8 mouse cellular contexts compared by ENCODE assay signal in genomic region chr13:60427755-60428385, GRCm38 (mm10).
DNase-seq lines count a peak whose midpoint lies in the region; ATAC-seq and TF ChIP-seq lines count a peak whose summit lies in the region.

No protein-coding gene starts in this region.

- H3K27me3 ChIP-seq in intestine, embryonic 14.5 days (replicated peaks; ENCODE audit: control insufficient read depth, insufficient read depth, low read length): no peaks in the 10 kb centered on the region
- no peaks in the 10 kb centered on the region for H3K27me3 ChIP-seq in intestine, embryonic 16.5 days (replicated peaks; ENCODE audit: control insufficient read depth, insufficient read depth, low read length)
- no peaks in the 10 kb centered on the region for H3K27me3 ChIP-seq in forebrain, embryonic 15.5 days
- no peaks in the 10 kb centered on the region for H3K27me3 ChIP-seq in kidney, adult 2 months (replicated peaks; ENCODE audit: control insufficient read depth, insufficient read depth, low read length)
- H3K27me3 ChIP-seq in neural tube, embryonic 13.5 days: no peaks in the 10 kb centered on the region

- H3K4me1 ChIP-seq in intestine, embryonic 14.5 days (replicated peaks; ENCODE audit: control insufficient read depth, insufficient read depth, low read length): peaks cover 8% of the 10 kb centered on the region; the same call in 1 of the 2 replicates
- H3K4me1 ChIP-seq in intestine, embryonic 16.5 days (ENCODE audit: control insufficient read depth, insufficient read depth, low read length): peaks cover 6% of the 10 kb centered on the region; the same call in 1 of the 2 replicates
- H3K4me1 ChIP-seq in forebrain, embryonic 15.5 days: peaks cover 5% of the 10 kb centered on the region; the same call in 1 of the 2 replicates
- H3K4me1 ChIP-seq in kidney, adult 2 months (ENCODE audit: control insufficient read depth, insufficient read depth, low read length): 0 out of 2 replicates have a peak, but pooled peaks cover 3% of the 10 kb centered on the region
- peaks cover 14% of the 10 kb centered on the region for H3K4me1 ChIP-seq in neural tube, embryonic 13.5 days (replicated peaks)

- 32% methylated on average over 12 of the region's 12 CpGs for WGBS in intestine, embryonic 14.5 days
- 28% methylated on average over 12 of the region's 12 CpGs for WGBS in intestine, embryonic 16.5 days
- 26% methylated on average over 12 of the region's 12 CpGs for WGBS in forebrain, embryonic 15.5 days
- WGBS in kidney, adult 2 months: 11% methylated on average over 12 of the region's 12 CpGs
- WGBS in neural tube, embryonic 13.5 days: 19% methylated on average over 12 of the region's 12 CpGs

- no peaks in the 10 kb centered on the region for H3K36me3 ChIP-seq in intestine, embryonic 14.5 days (ENCODE audit: control insufficient read depth, insufficient read depth, low read length)
- no peaks in the 10 kb centered on the region for H3K36me3 ChIP-seq in intestine, embryonic 16.5 days (ENCODE audit: control insufficient read depth, insufficient read depth, low read length)
- H3K36me3 ChIP-seq in forebrain, embryonic 15.5 days: no peaks in the 10 kb centered on the region
- no peaks in the 10 kb centered on the region for H3K36me3 ChIP-seq in kidney, adult 2 months (ENCODE audit: control insufficient read depth, insufficient read depth, low read length)
- no peaks in the 10 kb centered on the region for H3K36me3 ChIP-seq in neural tube, embryonic 13.5 days

- H3K9me3 ChIP-seq in intestine, embryonic 14.5 days (ENCODE audit: control insufficient read depth, low read length): no peaks in the 10 kb centered on the region
- peaks cover under 1% of the 10 kb centered on the region; the same call in 1 of the 2 replicates for H3K9me3 ChIP-seq in intestine, embryonic 16.5 days (ENCODE audit: control insufficient read depth, low read length)
- no peaks in the 10 kb centered on the region for H3K9me3 ChIP-seq in forebrain, embryonic 15.5 days
- H3K9me3 ChIP-seq in neural tube, embryonic 13.5 days: peaks cover 2% of the 10 kb centered on the region; the same call in 1 of the 2 replicates

- no peak overlapping the region for H3K27ac ChIP-seq in intestine, embryonic 14.5 days (ENCODE audit: low read depth)
- no peak overlapping the region for H3K27ac ChIP-seq in intestine, embryonic 16.5 days (ENCODE audit: low read length)
- no peak overlapping the region for H3K27ac ChIP-seq in forebrain, embryonic 15.5 days (replicated peaks)
- no peak overlapping the region for H3K27ac ChIP-seq in kidney, adult 2 months (ENCODE audit: insufficient read depth, low read depth, low read length)
- H3K27ac ChIP-seq in neural tube, embryonic 13.5 days (replicated peaks): no peak overlapping the region

- no peak for ATAC-seq in intestine, embryonic 14.5 days (replicated peaks; ENCODE audit: low FRiP score, low TSS enrichment, low read depth)
- no peak for ATAC-seq in intestine, embryonic 16.5 days
- ATAC-seq in forebrain, embryonic 15.5 days (replicated peaks): no peak
- no peak for ATAC-seq in neural tube, embryonic 13.5 days (ENCODE audit: low read depth)

- no peak overlapping the region for H3K9ac ChIP-seq in intestine, embryonic 14.5 days (ENCODE audit: low read length)
- H3K9ac ChIP-seq in intestine, embryonic 16.5 days (ENCODE audit: low read depth, low read length): no peak overlapping the region
- no peak overlapping the region for H3K9ac ChIP-seq in forebrain, embryonic 15.5 days (replicated peaks)
- H3K9ac ChIP-seq in neural tube, embryonic 13.5 days: peak overlapping the region; percentile 31

- TF ChIP-seq CTCF in kidney, adult 2 months (conservative IDR thresholded peaks at IDR 0.05; ENCODE audit: insufficient read depth, insufficient read length, low read depth, low read length): no peak

- no peak for DNase-seq in intestine, embryonic 14.5 days (ENCODE audit: low spot score)
- peak; percentile 34 for DNase-seq in kidney, adult 2 months
- DNase-seq in right cerebral cortex, postnatal 25 days: no peak
- DNase-seq in left cerebral cortex, adult 9 months (ENCODE audit: low spot score in 2 of 2): no peak
- no peak for DNase-seq in frontal cortex, postnatal 25 days (ENCODE audit: low spot score in 2 of 2)

- peak overlapping the region; percentile 11; the same call in 1 of the 2 replicates for H3K4me2 ChIP-seq in intestine, embryonic 14.5 days (ENCODE audit: low read length)
- no peak overlapping the region for H3K4me2 ChIP-seq in intestine, embryonic 16.5 days (ENCODE audit: low read depth, low read length)
- H3K4me2 ChIP-seq in forebrain, embryonic 15.5 days (replicated peaks): 0 out of 2 replicates have a peak overlapping the region, but pooled peaks have one; percentile 7
- H3K4me2 ChIP-seq in neural tube, embryonic 13.5 days: peak overlapping the region; percentile 35

- no peak for TF ChIP-seq POLR2A in kidney, adult 2 months (IDR thresholded peaks at IDR 0.05; ENCODE audit: low read depth, low read length)

- H3K4me3 ChIP-seq in intestine, embryonic 14.5 days (ENCODE audit: low read depth, low read length): no peak overlapping the region
- no peak overlapping the region for H3K4me3 ChIP-seq in intestine, embryonic 16.5 days (ENCODE audit: low read length)
- H3K4me3 ChIP-seq in forebrain, embryonic 15.5 days: no peak overlapping the region
- no peak overlapping the region for H3K4me3 ChIP-seq in kidney, adult 2 months (ENCODE audit: insufficient read depth, low read depth, low read length)
- H3K4me3 ChIP-seq in neural tube, embryonic 13.5 days: no peak overlapping the region
